ENCODE assay signal across 14 mouse cellular contexts in the genomic region with DNA sequence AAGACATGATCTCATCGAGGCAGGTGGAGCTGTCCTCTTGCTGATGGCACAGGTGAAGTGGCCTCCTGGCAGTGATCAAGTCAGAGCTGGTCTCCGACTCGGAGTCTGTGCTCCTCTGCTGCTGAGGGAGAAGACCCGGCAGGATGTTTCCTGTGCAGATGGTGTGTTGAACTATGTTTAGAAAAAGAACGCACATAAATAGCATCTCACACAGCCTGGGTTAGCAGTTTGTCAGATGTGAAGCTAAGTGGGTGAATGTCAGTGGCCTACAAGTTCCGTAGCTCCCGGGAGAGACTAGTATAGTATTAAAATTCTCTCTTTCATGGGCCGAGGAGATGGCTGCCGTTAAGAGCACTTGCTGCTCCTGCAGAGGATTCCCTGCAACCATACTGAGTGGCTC.
A peak's percentile ranks its signal among the peaks of the same experiment; 100 is the strongest.
DNase-seq lines count a peak whose midpoint lies in the region; ATAC-seq and TF ChIP-seq lines count a peak whose summit lies in the region.
"Had no signal": no experiment of that assay in that cellular context is flagged by ENCODE, and none has a peak within 500 bp of the region (broad histone marks: within the 10 kb centered on the region; RNA-seq: fewer than 3 reads in every experiment).

No protein-coding gene starts in this region.

- no peak for DNase-seq in forebrain, embryonic 14.5 days (ENCODE audit: low spot score)
- no peak for DNase-seq in heart, postnatal 36 days
- peak; percentile 52 for DNase-seq in cerebellum, adult 9-11 months
- no peak for DNase-seq in limb, embryonic 14.5 days (ENCODE audit: low spot score)
- no peak for DNase-seq in spleen, adult 18-20 months
- DNase-seq in gastrocnemius, postnatal 14 days, result no peak
- DNase-seq: adrenal gland, postnatal 36 days; gastrocnemius, postnatal 25 days; lung, postnatal 4 days; thymus, adult 2 months had no signal

- no peaks in the 10 kb centered on the region for H3K27me3 ChIP-seq in forebrain, embryonic 14.5 days (replicated peaks; ENCODE audit: control insufficient read depth, insufficient read depth, low read length)
- H3K27me3 ChIP-seq in forebrain, embryonic 13.5 days, result no peaks in the 10 kb centered on the region
- no peaks in the 10 kb centered on the region for H3K27me3 ChIP-seq in heart, embryonic 15.5 days
- no peaks in the 10 kb centered on the region for H3K27me3 ChIP-seq in limb, embryonic 14.5 days (ENCODE audit: control insufficient read depth, insufficient read depth, low read length)

- peaks cover 30% of the 10 kb centered on the region for H3K36me3 ChIP-seq in forebrain, embryonic 14.5 days (ENCODE audit: control insufficient read depth, insufficient read depth, low read length)
- peaks cover 57% of the 10 kb centered on the region for H3K36me3 ChIP-seq in forebrain, embryonic 13.5 days (ENCODE audit: poor library complexity, severe bottlenecking)
- peaks cover 38% of the 10 kb centered on the region; the same call in 1 of the 2 replicates for H3K36me3 ChIP-seq in heart, embryonic 15.5 days
- H3K36me3 ChIP-seq in limb, embryonic 14.5 days (ENCODE audit: control insufficient read depth, insufficient read depth, low read length), result peaks cover 8% of the 10 kb centered on the region

- 75% methylated on average over 9 of the region's 9 CpGs for WGBS in forebrain, embryonic 14.5 days
- WGBS in forebrain, embryonic 13.5 days, result 75% methylated on average over 9 of the region's 9 CpGs
- 26% methylated on average over 9 of the region's 9 CpGs for WGBS in heart, embryonic 15.5 days
- WGBS in limb, embryonic 14.5 days, result 40% methylated on average over 9 of the region's 9 CpGs

- H3K27ac ChIP-seq in forebrain, embryonic 14.5 days (ENCODE audit: low read depth, low read length), result no peak overlapping the region
- H3K27ac ChIP-seq in forebrain, embryonic 13.5 days, result no peak overlapping the region
- peak overlapping the region; percentile 93 for H3K27ac ChIP-seq in heart, embryonic 15.5 days
- H3K27ac ChIP-seq in limb, embryonic 14.5 days (replicated peaks; ENCODE audit: low read depth, low read length), result 0 out of 2 replicates have a peak overlapping the region, but pooled peaks have one; percentile 11
- H3K27ac ChIP-seq: liver, embryonic 14.5 days had no signal

- ATAC-seq in forebrain, embryonic 14.5 days, result no peak
- ATAC-seq in forebrain, embryonic 13.5 days, result no peak
- ATAC-seq in heart, embryonic 15.5 days (replicated peaks; ENCODE audit: insufficient number of reproducible peaks, insufficient read depth, low FRiP score, low read depth), result no peak
- ATAC-seq in limb, embryonic 14.5 days (ENCODE audit: low FRiP score, low read depth), result 0 out of 2 replicates have a peak, but pooled peaks have one; percentile 21

- H3K4me3 ChIP-seq in forebrain, embryonic 14.5 days (ENCODE audit: low read depth, low read length), result no peak overlapping the region
- H3K4me3 ChIP-seq in forebrain, embryonic 13.5 days, result no peak overlapping the region
- no peak overlapping the region for H3K4me3 ChIP-seq in heart, embryonic 15.5 days
- no peak overlapping the region for H3K4me3 ChIP-seq in limb, embryonic 14.5 days (replicated peaks; ENCODE audit: low read length)
- H3K4me3 ChIP-seq: erythroblast, embryonic 14.5 days had no signal

- H3K4me1 ChIP-seq in forebrain, embryonic 14.5 days (ENCODE audit: control insufficient read depth, insufficient read depth, low read length), result 0 out of 2 replicates have a peak, but pooled peaks cover 3% of the 10 kb centered on the region
- H3K4me1 ChIP-seq in forebrain, embryonic 13.5 days, result peaks cover 8% of the 10 kb centered on the region; the same call in 1 of the 2 replicates
- peaks cover 65% of the 10 kb centered on the region for H3K4me1 ChIP-seq in heart, embryonic 15.5 days (replicated peaks)
- peaks cover 20% of the 10 kb centered on the region for H3K4me1 ChIP-seq in limb, embryonic 14.5 days (ENCODE audit: control insufficient read depth, insufficient read depth, low read length)

- no peaks in the 10 kb centered on the region for H3K9me3 ChIP-seq in forebrain, embryonic 14.5 days (replicated peaks; ENCODE audit: control insufficient read depth, low read length)
- no peaks in the 10 kb centered on the region for H3K9me3 ChIP-seq in forebrain, embryonic 13.5 days (replicated peaks)
- no peaks in the 10 kb centered on the region for H3K9me3 ChIP-seq in heart, embryonic 15.5 days (replicated peaks)
- H3K9me3 ChIP-seq in limb, embryonic 14.5 days (ENCODE audit: control insufficient read depth, low read length), result no peaks in the 10 kb centered on the region

- no peak overlapping the region for H3K4me2 ChIP-seq in forebrain, embryonic 14.5 days (ENCODE audit: low read length)
- H3K4me2 ChIP-seq in forebrain, embryonic 13.5 days, result no peak overlapping the region
- H3K4me2 ChIP-seq in heart, embryonic 15.5 days, result peak overlapping the region; percentile 40
- no peak overlapping the region for H3K4me2 ChIP-seq in limb, embryonic 14.5 days (replicated peaks; ENCODE audit: low read depth, low read length, severe bottlenecking)

- peak overlapping the region; percentile 21 for H3K9ac ChIP-seq in forebrain, embryonic 14.5 days (ENCODE audit: low read length)
- H3K9ac ChIP-seq in forebrain, embryonic 13.5 days, result no peak overlapping the region
- peak overlapping the region; percentile 33; the same call in 1 of the 2 replicates for H3K9ac ChIP-seq in heart, embryonic 15.5 days
- H3K9ac ChIP-seq in limb, embryonic 14.5 days (ENCODE audit: low read depth, low read length, severe bottlenecking), result 0 out of 2 replicates have a peak overlapping the region, but pooled peaks have one; percentile 5
- H3K9ac ChIP-seq: liver, embryonic 14.5 days had no signal

- no peak for TF ChIP-seq POLR2A in limb, embryonic 14.5 days (IDR thresholded peaks at IDR 0.05; ENCODE audit: borderline replicate concordance, extremely low read depth, insufficient read depth, insufficient read length)

- intact Hi-C loops in heart, postnatal 36 days (cut with DNase I), result loop anchor here (5.0 kb wide), 1 partner anchor 203 kb away; no protein-coding TSS in a partner anchor
- intact Hi-C loops in gastrocnemius, postnatal 14 days (cut with DNase I; ENCODE audit: low total_unique reads), result loop anchor here (10.0 kb wide), 1 partner anchor 275 kb away; a partner anchor contains a TSS

Comparison
In these comparisons a context has a peak if more than half of its experiments do, and no peak if none do; other contexts are left out.
1. H3K27ac ChIP-seq: peak in heart, embryonic 15.5 days (single experiment) and limb, embryonic 14.5 days (single experiment); none in forebrain, embryonic 14.5 days (single experiment) and forebrain, embryonic 13.5 days (single experiment).